ENCODE assay signal across 10 mouse cellular contexts in genomic region chr2:32154998-32155541, GRCm38 (mm10). TPM values are rescaled to one million over a fixed set of nuclear protein-coding genes. Genes with fewer than 3 reads are reported as not detected.
A peak's percentile ranks its signal among the peaks of the same experiment; 100 is the strongest.
DNase-seq lines count a peak whose midpoint lies in the region; ATAC-seq and TF ChIP-seq lines count a peak whose summit lies in the region.
"Had no signal": no experiment of that assay in that cellular context is flagged by ENCODE, and none has a peak within 500 bp of the region (broad histone marks: within the 10 kb centered on the region; RNA-seq: fewer than 3 reads in every experiment).

No protein-coding gene starts in this region.

- no peak overlapping the region for H3K9ac ChIP-seq in lung, embryonic 16.5 days (ENCODE audit: low read length)
- 0 out of 2 replicates have a peak overlapping the region, but pooled peaks have one; percentile 4 for H3K9ac ChIP-seq in forebrain, embryonic 15.5 days (replicated peaks)
- H3K9ac ChIP-seq in limb, embryonic 14.5 days (ENCODE audit: low read depth, low read length, severe bottlenecking) = peak overlapping the region; percentile 25; the same call in 1 of the 2 replicates
- H3K9ac ChIP-seq in stomach, embryonic 15.5 days = no peak overlapping the region

- peak overlapping the region; percentile 99 for H3K27ac ChIP-seq in lung, embryonic 16.5 days (ENCODE audit: low read length)
- 0 out of 2 replicates have a peak overlapping the region, but pooled peaks have one; percentile 9 for H3K27ac ChIP-seq in forebrain, embryonic 15.5 days (replicated peaks)
- H3K27ac ChIP-seq in limb, embryonic 14.5 days (replicated peaks; ENCODE audit: low read depth, low read length) = no peak overlapping the region
- peak overlapping the region; percentile 98; the same call in 1 of the 2 replicates for H3K27ac ChIP-seq in stomach, embryonic 15.5 days

- no peak overlapping the region for H3K4me3 ChIP-seq in lung, embryonic 16.5 days (ENCODE audit: low read length)
- no peak overlapping the region; the same call in 1 of the 2 replicates for H3K4me3 ChIP-seq in forebrain, embryonic 15.5 days
- H3K4me3 ChIP-seq in limb, embryonic 14.5 days (replicated peaks; ENCODE audit: low read length) = no peak overlapping the region; the same call in 1 of the 2 replicates
- no peak overlapping the region for H3K4me3 ChIP-seq in stomach, embryonic 15.5 days (replicated peaks)
- H3K4me3 ChIP-seq: erythroblast, embryonic 14.5 days had no signal

- H3K4me1 ChIP-seq in lung, embryonic 16.5 days (replicated peaks; ENCODE audit: control insufficient read depth, insufficient read depth, low read length) = peaks cover 72% of the 10 kb centered on the region
- peaks cover 83% of the 10 kb centered on the region for H3K4me1 ChIP-seq in forebrain, embryonic 15.5 days
- peaks cover 65% of the 10 kb centered on the region for H3K4me1 ChIP-seq in limb, embryonic 14.5 days (ENCODE audit: control insufficient read depth, insufficient read depth, low read length)
- peaks cover 78% of the 10 kb centered on the region for H3K4me1 ChIP-seq in stomach, embryonic 15.5 days

- no peaks in the 10 kb centered on the region for H3K27me3 ChIP-seq in lung, embryonic 16.5 days (ENCODE audit: control insufficient read depth, insufficient read depth, low read depth, low read length)
- no peaks in the 10 kb centered on the region for H3K27me3 ChIP-seq in forebrain, embryonic 15.5 days
- H3K27me3 ChIP-seq in limb, embryonic 14.5 days (ENCODE audit: control insufficient read depth, insufficient read depth, low read length) = no peaks in the 10 kb centered on the region
- H3K27me3 ChIP-seq in stomach, embryonic 15.5 days (replicated peaks) = no peaks in the 10 kb centered on the region

- TF ChIP-seq POLR2A in limb, embryonic 14.5 days (IDR thresholded peaks at IDR 0.05; ENCODE audit: borderline replicate concordance, extremely low read depth, insufficient read depth, insufficient read length) = no peak

- no peaks in the 10 kb centered on the region for H3K36me3 ChIP-seq in lung, embryonic 16.5 days (ENCODE audit: control insufficient read depth, insufficient read depth, low read length)
- no peaks in the 10 kb centered on the region for H3K36me3 ChIP-seq in forebrain, embryonic 15.5 days
- peaks cover 2% of the 10 kb centered on the region for H3K36me3 ChIP-seq in limb, embryonic 14.5 days (ENCODE audit: control insufficient read depth, insufficient read depth, low read length)
- peaks cover 3% of the 10 kb centered on the region; the same call in 1 of the 2 replicates for H3K36me3 ChIP-seq in stomach, embryonic 15.5 days

- 36% methylated on average over 7 of the region's 7 CpGs for WGBS in lung, embryonic 16.5 days
- WGBS in forebrain, embryonic 15.5 days = 50% methylated on average over 7 of the region's 7 CpGs
- WGBS in limb, embryonic 14.5 days = 64% methylated on average over 7 of the region's 7 CpGs
- 53% methylated on average over 7 of the region's 7 CpGs for WGBS in stomach, embryonic 15.5 days

- H3K4me2 ChIP-seq in lung, embryonic 16.5 days (ENCODE audit: low read depth, low read length) = peak overlapping the region; percentile 94
- H3K4me2 ChIP-seq in forebrain, embryonic 15.5 days (replicated peaks) = peak overlapping the region; percentile 64
- no peak overlapping the region for H3K4me2 ChIP-seq in limb, embryonic 14.5 days (replicated peaks; ENCODE audit: low read depth, low read length, severe bottlenecking)
- peak overlapping the region; percentile 88 for H3K4me2 ChIP-seq in stomach, embryonic 15.5 days

- H3K9me3 ChIP-seq in lung, embryonic 16.5 days (ENCODE audit: control insufficient read depth, low read length) = no peaks in the 10 kb centered on the region
- H3K9me3 ChIP-seq in forebrain, embryonic 15.5 days = no peaks in the 10 kb centered on the region
- no peaks in the 10 kb centered on the region for H3K9me3 ChIP-seq in limb, embryonic 14.5 days (ENCODE audit: control insufficient read depth, low read length)
- H3K9me3 ChIP-seq in stomach, embryonic 15.5 days = no peaks in the 10 kb centered on the region

- no peak for DNase-seq in lung, adult 18-20 months
- DNase-seq in limb, embryonic 14.5 days (ENCODE audit: low spot score) = no peak
- DNase-seq in cerebellum, adult 9-11 months = no peak
- no peak for DNase-seq in embryo, embryonic 10 days (ENCODE audit: low spot score)
- DNase-seq: adrenal gland, adult 2 months; thymus, adult 18-20 months had no signal

- no peak for ATAC-seq in lung, embryonic 16.5 days (ENCODE audit: low read depth)
- no peak for ATAC-seq in forebrain, embryonic 15.5 days (replicated peaks)
- ATAC-seq in limb, embryonic 14.5 days (ENCODE audit: low FRiP score, low read depth) = no peak
- no peak for ATAC-seq in stomach, embryonic 15.5 days (ENCODE audit: insufficient read depth, low FRiP score, low read depth)

RNA-seq across cellular contexts. Expression of gene Prrc2b, which starts 4.2 kb away (rescaled TPM):
- 24.7 and 26.9 TPM in 2 replicates for polyA plus RNA-seq in lung, embryonic 16.5 days (2015; fragmentation: Nextera tagmentation; extraction: Ambion mirVana)
- 76.2 and 88.8 TPM in 2 replicates for polyA plus RNA-seq in forebrain, embryonic 15.5 days (2015; fragmentation: Nextera tagmentation; extraction: Ambion mirVana)
- 74.6 and 92.4 TPM in 2 replicates for polyA plus RNA-seq in limb, embryonic 14.5 days (2012; rRNA removed)
- polyA plus RNA-seq in limb, embryonic 14.5 days (2014; fragmentation: Nextera tagmentation; extraction: Ambion mirVana) = 78.2 and 78.3 TPM in 2 replicates
- polyA plus RNA-seq in stomach, embryonic 15.5 days (2015; fragmentation: Nextera tagmentation; extraction: Ambion mirVana) = 43.7 and 48.2 TPM in 2 replicates

RNA-seq across cellular contexts. Expression of gene Plpp7, which starts 59.7 kb away (rescaled TPM):
- polyA plus RNA-seq in lung, embryonic 16.5 days (2015; fragmentation: Nextera tagmentation; extraction: Ambion mirVana) = 3.6 and 3.9 TPM in 2 replicates
- polyA plus RNA-seq in forebrain, embryonic 15.5 days (2015; fragmentation: Nextera tagmentation; extraction: Ambion mirVana) = 16.4 and 17.0 TPM in 2 replicates
- polyA plus RNA-seq in limb, embryonic 14.5 days (2012; rRNA removed) = 11.7 and 15.1 TPM in 2 replicates
- 8.9 and 10.0 TPM in 2 replicates for polyA plus RNA-seq in limb, embryonic 14.5 days (2014; fragmentation: Nextera tagmentation; extraction: Ambion mirVana)
- 4.4 and 4.8 TPM in 2 replicates for polyA plus RNA-seq in stomach, embryonic 15.5 days (2015; fragmentation: Nextera tagmentation; extraction: Ambion mirVana)

Comparison
In these comparisons a context has a peak if more than half of its experiments do, and no peak if none do; other contexts are left out.
1. H3K9ac ChIP-seq: peak in forebrain, embryonic 15.5 days (single experiment) and limb, embryonic 14.5 days (single experiment); none in lung, embryonic 16.5 days (single experiment) and stomach, embryonic 15.5 days (single experiment).